Mouse (Mus musculus) stomach, postnatal 0 days (tissue): ENCODE results near the gene Slc39a8. TPM values are rescaled to one million over a fixed set of nuclear protein-coding genes. Genes with fewer than 3 reads are reported as not detected.

Source experiments
- ATAC-seq: fragments of 200-750 bp; cut with Nextera tagmentation; 2 replicates; pipeline ENCODE4 v1.8.0; 2017; ENCODE audit not compliant: low FRiP score, low TSS enrichment
- DNase-seq: peaks from one replicate; pipeline ENCODE4 v3.0.0-alpha.2; 2016; ENCODE audit warnings: low spot score
- H3K27ac ChIP-seq: fragments of 300-500 bp; sonication (generic); replicated peaks from 2 replicates; pipeline ENCODE4 v1.5.1; 2014; ENCODE audit warnings: mild to moderate bottlenecking, control low read depth
- H3K27me3 ChIP-seq: fragments of 300-500 bp; sonication (generic); 2 replicates; pipeline ENCODE4 v1.6.1; 2014; ENCODE audit warnings: low read length; ENCODE audit not compliant: control insufficient read depth, insufficient read depth
- H3K36me3 ChIP-seq: fragments of 300-500 bp; sonication (generic); 2 replicates; pipeline ENCODE4 v1.6.1; 2014; ENCODE audit warnings: low read length, mixed read lengths; ENCODE audit not compliant: control insufficient read depth, insufficient read depth
- H3K4me1 ChIP-seq: fragments of 300-500 bp; sonication (generic); replicated peaks from 2 replicates; pipeline ENCODE4 v1.6.1; 2014; ENCODE audit warnings: antibody characterized with exemption; ENCODE audit not compliant: control insufficient read depth, insufficient read depth
- H3K4me2 ChIP-seq: fragments of 300-500 bp; sonication (generic); replicated peaks from 2 replicates; pipeline ENCODE4 v1.6.1; 2014; ENCODE audit warnings: low read depth, mild to moderate bottlenecking, control low read depth, moderate library complexity
- H3K4me3 ChIP-seq: fragments of 300-500 bp; sonication (generic); 2 replicates; pipeline ENCODE4 v1.5.1; 2014; ENCODE audit warnings: low read depth, low read length, control low read depth
- H3K9ac ChIP-seq: fragments of 300-500 bp; sonication (generic); 2 replicates; pipeline ENCODE4 v1.6.1; 2014; ENCODE audit warnings: mild to moderate bottlenecking, low read length, control low read depth, mixed read lengths
- H3K9me3 ChIP-seq: fragments of 300-500 bp; sonication (generic); 2 replicates; pipeline ENCODE4 v1.6.1; 2016; ENCODE audit warnings: low read length; ENCODE audit not compliant: control insufficient read depth
- CTCF ChIP-seq: IDR thresholded peaks from 2 replicates; pipeline ENCODE4 v1.5.1; 2016; ENCODE audit warnings: antibody characterized with exemption, low read depth, mild to moderate bottlenecking, moderate library complexity
- EP300 ChIP-seq: optimal IDR thresholded peaks from 2 replicates; pipeline ENCODE3; 2016; ENCODE audit warnings: antibody characterized with exemption
- WGBS: fragments of 180-500 bp; shearing (Covaris S2); extraction: QIAGEN DNeasy Blood & Tissue Kit; methylation state at CpG from one replicate; pipeline ENCODE4 v1.1.7; 2014; 5-methylcytosine and 5-hydroxymethylcytosine counted together
- polyA plus RNA-seq: library from polyadenylated mRNA; unstranded; fragments of >200 nt; fragmentation: Nextera tagmentation; extraction: Ambion mirVana; gene quantifications from 2 replicates; pipeline ENCODE4 v1.2.1, GENCODE M21; 2015

Gene Slc39a8
- polyA plus RNA-seq, 1 experiment from 2014 or later = 3.6 TPM

GRCm38 (mm10) chr3:135841716-135842511 lies 16.8 kb downstream of the Slc39a8 start:
- no peak overlapping the region for H3K4me2 ChIP-seq
- no peak for TF ChIP-seq CTCF
- TF ChIP-seq EP300 = no peak
- no peaks in the 10 kb centered on the region for H3K9me3 ChIP-seq
- DNase-seq (no peak), ATAC-seq (peak; percentile 47; the same call in 1 of the 2 replicates)
- H3K4me1 ChIP-seq = no peaks in the 10 kb centered on the region
- no peaks in the 10 kb centered on the region for H3K36me3 ChIP-seq
- no peak overlapping the region for H3K4me3 ChIP-seq
- no peak overlapping the region for H3K27ac ChIP-seq
- WGBS = 44% methylated on average over 7 of the region's 7 CpGs
- no peaks in the 10 kb centered on the region for H3K27me3 ChIP-seq
- H3K9ac ChIP-seq = no peak overlapping the region

- H3K36me3 ChIP-seq = no peaks in the 10 kb centered on the region
- TF ChIP-seq EP300 (no peak), CTCF (0 out of 2 replicates have a peak, but pooled peaks have one; percentile 14)
- DNase-seq (no peak), ATAC-seq (no peak)
- H3K4me3 ChIP-seq = no peak overlapping the region
- H3K27me3 ChIP-seq = no peaks in the 10 kb centered on the region
- no peaks in the 10 kb centered on the region for H3K9me3 ChIP-seq
- no peak overlapping the region for H3K4me2 ChIP-seq
- H3K4me1 ChIP-seq = no peaks in the 10 kb centered on the region
- WGBS = 74% methylated on average over 5 of the region's 5 CpGs
- no peak overlapping the region for H3K27ac ChIP-seq
- H3K9ac ChIP-seq = no peak overlapping the region
Measured at GRCm38 (mm10) chr3:135843181-135843580, 18.1 kb downstream of the Slc39a8 start.

- ATAC-seq (no peak), DNase-seq (no peak)
- TF ChIP-seq EP300 = no peak
- no peak for TF ChIP-seq CTCF
- H3K4me1 ChIP-seq = no peaks in the 10 kb centered on the region
- no peak overlapping the region for H3K9ac ChIP-seq
- no peak overlapping the region for H3K4me2 ChIP-seq
- H3K36me3 ChIP-seq = no peaks in the 10 kb centered on the region
- no peak overlapping the region for H3K4me3 ChIP-seq
- 79% methylated on average over 8 of the region's 8 CpGs for whole genome bisulfite sequencing
- no peaks in the 10 kb centered on the region for H3K9me3 ChIP-seq
- no peaks in the 10 kb centered on the region for H3K27me3 ChIP-seq
- no peak overlapping the region for H3K27ac ChIP-seq
Measured at GRCm38 (mm10) chr3:135843707-135844106, 18.6 kb downstream of the Slc39a8 start.

GRCm38 (mm10) chr3:135844835-135845234 lies 19.8 kb downstream of the Slc39a8 start:
- H3K36me3 ChIP-seq = no peaks in the 10 kb centered on the region
- no peaks in the 10 kb centered on the region for H3K27me3 ChIP-seq
- H3K9me3 ChIP-seq = no peaks in the 10 kb centered on the region
- ATAC-seq (peak; percentile 21; the same call in 1 of the 2 replicates), DNase-seq (no peak)
- H3K9ac ChIP-seq = no peak overlapping the region
- no peak overlapping the region for H3K27ac ChIP-seq
- H3K4me2 ChIP-seq = no peak overlapping the region
- H3K4me3 ChIP-seq = no peak overlapping the region
- WGBS = 70% methylated on average over 1 of the region's 1 CpGs
- H3K4me1 ChIP-seq = no peaks in the 10 kb centered on the region
- TF ChIP-seq CTCF (no peak), EP300 (no peak)

- ATAC-seq (no peak), DNase-seq (peak; percentile 51)
- no peaks in the 10 kb centered on the region for H3K4me1 ChIP-seq
- WGBS = 53% methylated on average over 7 of the region's 7 CpGs
- no peak overlapping the region for H3K4me3 ChIP-seq
- no peaks in the 10 kb centered on the region for H3K36me3 ChIP-seq
- no peaks in the 10 kb centered on the region for H3K27me3 ChIP-seq
- no peak overlapping the region for H3K4me2 ChIP-seq
- H3K9ac ChIP-seq = no peak overlapping the region
- no peaks in the 10 kb centered on the region for H3K9me3 ChIP-seq
- no peak overlapping the region for H3K27ac ChIP-seq
- TF ChIP-seq EP300 (no peak), CTCF (no peak)
Measured at GRCm38 (mm10) chr3:135845860-135846259, 20.8 kb downstream of the Slc39a8 start.

GRCm38 (mm10) chr3:135851607-135852006 lies 26.5 kb downstream of the Slc39a8 start:
- H3K27ac ChIP-seq = no peak overlapping the region
- H3K27me3 ChIP-seq = no peaks in the 10 kb centered on the region
- H3K9ac ChIP-seq = no peak overlapping the region
- no peak for DNase-seq
- 25% methylated on average over 2 of the region's 2 CpGs for WGBS
- no peak for TF ChIP-seq CTCF
- TF ChIP-seq EP300 = no peak
- ATAC-seq = peak; percentile 86
- no peaks in the 10 kb centered on the region for H3K4me1 ChIP-seq
- no peak overlapping the region for H3K4me2 ChIP-seq
- H3K9me3 ChIP-seq = no peaks in the 10 kb centered on the region
- H3K4me3 ChIP-seq = no peak overlapping the region
- H3K36me3 ChIP-seq = no peaks in the 10 kb centered on the region
